Mouse (Mus musculus) ovary, postnatal 14 days (tissue): ENCODE results near the gene 4930470P17Rik.
A peak's percentile ranks its signal among the peaks of the same experiment; 100 is the strongest.

ENCODE experiments used
- DNase-seq: peaks from one replicate; pipeline ENCODE4 v3.0.0; 2022; ENCODE audit warnings: low spot score

The 4930470P17Rik gene

DNA sequence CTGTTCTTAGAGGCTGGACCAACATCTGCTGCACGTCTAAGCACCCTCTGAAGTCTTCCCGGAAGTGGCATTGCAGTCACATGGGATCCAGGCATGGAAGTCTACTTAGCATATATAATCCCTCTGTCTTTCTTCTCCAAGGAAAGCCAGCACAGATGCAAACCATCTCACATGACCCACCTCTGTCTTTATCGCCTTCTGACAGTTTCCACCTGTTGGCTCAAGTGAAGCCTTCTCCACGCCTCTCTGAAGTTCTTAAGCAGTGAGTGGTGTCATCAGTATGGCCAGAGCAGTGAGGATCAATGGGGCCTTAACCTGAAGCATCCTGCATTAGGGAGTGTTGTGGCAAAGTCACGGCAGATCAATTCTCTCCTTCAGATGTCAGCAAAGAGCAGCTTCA lies 23.2 kb downstream of the 4930470P17Rik start:
- DNase-seq = no peak

DNA sequence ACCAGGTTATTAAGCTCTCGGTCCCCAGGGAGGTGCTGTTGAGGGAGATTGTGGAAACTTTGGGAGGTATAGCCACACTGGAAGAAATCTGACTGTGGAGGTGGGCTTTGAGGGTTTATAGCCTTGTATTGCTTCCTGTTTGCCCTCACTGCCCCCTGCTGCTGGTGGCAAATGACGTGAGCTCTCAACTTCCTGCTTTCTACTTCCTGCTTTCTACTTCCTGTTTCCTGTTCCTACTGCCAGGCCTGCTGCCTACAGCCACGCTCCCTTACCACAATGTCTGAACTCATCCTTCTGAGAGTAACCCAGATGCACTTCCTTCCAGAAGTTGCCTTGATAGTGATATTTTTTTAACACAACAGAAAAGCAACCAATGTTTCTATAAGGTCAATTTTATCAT lies 24.3 kb downstream of the 4930470P17Rik start:
- DNase-seq = no peak

DNA sequence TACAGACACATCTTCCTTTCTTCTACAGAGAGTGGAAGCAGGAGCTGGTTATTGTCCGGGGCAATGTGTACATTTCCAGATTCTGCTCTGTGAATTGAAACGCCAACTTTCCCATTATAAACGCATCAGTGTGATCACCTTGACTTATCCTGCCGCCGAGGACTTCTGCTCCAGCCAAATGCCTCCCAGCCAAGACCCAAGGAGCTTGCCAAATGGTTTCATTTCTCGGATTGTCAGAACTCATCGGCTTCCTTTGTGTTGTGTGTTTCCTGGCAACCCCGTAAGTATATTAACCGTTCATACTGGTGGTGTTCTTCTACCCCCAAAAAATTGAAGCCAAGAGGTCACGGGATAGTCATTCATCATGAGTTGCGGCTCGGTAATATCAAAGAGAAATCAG lies 25.7 kb downstream of the 4930470P17Rik start:
- DNase-seq = peak; percentile 3

DNA sequence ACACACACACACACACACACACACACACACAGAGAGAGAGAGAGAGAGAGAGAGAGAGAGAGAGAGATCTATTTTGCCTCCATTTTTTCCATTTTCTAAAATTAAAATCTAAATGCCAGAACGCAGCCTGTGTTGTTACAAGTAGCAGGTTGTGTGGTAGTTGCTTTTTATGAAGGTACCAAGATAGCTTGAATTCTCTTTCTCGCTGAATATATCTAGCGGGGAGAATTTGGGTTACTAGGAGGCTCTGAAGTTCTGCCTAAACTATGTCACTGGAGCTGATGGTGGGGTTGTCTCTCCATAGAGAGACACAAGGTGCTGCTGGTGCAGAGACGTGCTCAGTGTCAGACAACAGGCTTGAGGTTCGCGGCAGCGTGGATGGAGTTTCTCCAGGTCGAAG lies 36.8 kb downstream of the 4930470P17Rik start:
- DNase-seq = no peak

DNA sequence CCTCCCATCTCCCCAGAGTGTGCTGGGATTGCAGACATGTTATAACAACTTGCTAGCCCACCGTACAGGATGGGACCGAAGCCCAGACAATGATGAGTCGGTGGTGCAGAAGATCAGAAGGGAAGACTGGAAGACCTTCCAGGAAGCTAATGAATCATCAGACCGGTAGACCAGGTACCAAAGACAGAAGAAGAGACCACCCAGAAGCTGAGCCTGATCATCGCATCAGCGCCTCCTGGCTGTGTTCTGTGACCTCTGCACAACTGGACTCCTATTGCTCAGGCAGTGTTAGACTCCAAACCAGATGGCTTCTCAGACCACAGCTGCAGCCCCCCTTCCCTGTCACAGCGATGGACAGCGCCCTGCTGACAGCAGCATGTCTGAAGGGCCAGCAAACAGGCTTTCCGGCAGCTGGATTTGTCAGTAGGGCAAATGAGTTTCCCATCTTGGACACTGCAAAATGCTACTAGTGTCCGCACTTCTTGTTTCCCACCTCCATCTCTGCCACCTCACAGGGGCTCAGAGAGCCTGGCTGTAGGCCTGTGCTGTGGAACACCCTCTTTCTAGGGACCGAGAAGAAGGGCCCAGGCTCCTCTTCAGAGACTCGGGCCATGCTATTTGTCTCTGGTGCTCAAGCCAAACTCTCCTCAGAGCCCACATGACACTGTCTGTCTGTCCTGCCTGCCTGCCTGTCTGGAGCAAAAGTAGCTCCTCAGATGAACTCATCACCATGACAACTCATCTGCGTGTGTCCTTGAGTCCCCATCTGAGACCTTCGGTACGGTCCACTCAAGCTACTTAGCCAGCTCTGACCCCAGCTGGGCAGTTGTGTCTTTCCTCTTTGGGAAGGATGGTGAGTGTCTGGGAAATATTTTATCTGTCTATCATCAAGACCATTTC lies 37.6 kb downstream of the 4930470P17Rik start:
- no peak for DNase-seq

DNA sequence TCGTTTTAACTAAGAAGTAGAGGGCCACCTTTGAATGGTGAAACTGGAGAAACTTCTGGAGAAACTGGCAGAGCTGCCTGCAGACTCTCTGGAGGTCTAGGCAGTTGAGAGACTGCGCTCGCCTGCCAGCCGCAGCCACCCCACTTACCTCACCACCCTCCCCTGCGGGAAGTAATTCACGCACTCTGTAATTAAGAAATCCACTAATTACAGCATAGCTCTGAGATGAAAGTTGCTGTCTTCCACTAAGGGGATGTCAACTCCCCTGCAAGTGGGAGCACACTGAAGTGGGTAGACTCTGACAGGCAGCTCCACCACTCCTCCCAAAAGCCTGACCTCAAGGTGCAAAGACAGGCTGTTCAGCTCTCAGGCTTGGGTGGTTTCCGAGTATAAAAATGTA lies 49.7 kb downstream of the 4930470P17Rik start:
- no peak for DNase-seq

DNA sequence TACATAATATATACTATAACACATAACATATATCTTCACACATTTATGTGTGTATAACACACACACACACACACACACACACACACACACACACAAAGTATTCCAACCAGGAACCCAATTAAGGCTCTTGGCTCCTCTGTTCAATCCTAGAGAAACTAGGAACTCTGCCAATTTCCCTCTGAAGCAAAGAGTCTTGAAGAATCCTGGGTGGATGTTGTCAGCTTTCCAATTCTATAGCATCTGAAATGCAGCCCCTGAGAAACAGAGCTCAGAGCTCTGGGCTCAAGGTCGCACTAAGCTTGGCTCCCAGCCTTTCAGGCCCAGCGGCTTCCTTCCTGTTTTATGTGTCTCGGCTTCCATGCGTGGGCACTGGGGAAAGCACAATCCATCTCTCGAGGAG lies 51.6 kb downstream of the 4930470P17Rik start:
- no peak for DNase-seq

DNA sequence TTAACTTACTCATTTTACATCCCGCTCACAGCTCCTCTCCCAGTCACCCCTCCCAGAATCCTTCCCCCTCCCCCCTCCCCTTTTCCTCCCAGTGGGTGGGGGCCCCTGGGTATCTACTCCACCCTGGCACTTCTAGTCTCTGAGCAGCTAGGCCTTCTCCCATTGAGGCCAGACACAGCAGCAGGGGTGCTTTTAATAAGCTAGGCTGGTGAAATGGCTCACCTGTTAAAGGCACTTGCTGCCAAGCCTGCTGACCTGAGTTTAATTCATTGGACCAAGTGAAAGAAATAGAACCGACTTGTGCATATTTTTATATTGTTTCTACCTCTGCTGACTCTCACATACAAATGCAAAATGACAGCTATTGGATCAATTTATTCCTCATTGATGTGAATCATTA lies 52.7 kb downstream of the 4930470P17Rik start:
- DNase-seq = no peak

DNA sequence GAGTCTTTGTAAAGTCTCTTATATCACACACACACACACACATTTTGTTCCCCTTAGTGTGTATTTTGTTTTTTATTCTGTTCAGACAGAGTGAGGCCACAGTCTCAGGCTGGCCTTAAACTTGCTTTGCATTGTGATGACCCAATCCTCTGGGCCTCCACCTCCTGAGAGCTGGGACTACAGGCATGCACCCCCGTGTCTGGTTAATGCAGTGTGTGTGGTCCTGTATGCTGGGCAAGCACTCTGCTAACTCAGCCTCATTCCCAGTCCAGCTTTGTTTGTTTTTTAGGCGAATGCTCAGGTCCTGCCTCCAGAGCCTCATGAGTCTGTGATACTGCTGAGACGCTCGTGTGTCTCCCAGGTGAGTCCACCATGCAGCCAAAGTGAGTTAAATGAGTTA lies 53.8 kb downstream of the 4930470P17Rik start:
- no peak for DNase-seq

DNA sequence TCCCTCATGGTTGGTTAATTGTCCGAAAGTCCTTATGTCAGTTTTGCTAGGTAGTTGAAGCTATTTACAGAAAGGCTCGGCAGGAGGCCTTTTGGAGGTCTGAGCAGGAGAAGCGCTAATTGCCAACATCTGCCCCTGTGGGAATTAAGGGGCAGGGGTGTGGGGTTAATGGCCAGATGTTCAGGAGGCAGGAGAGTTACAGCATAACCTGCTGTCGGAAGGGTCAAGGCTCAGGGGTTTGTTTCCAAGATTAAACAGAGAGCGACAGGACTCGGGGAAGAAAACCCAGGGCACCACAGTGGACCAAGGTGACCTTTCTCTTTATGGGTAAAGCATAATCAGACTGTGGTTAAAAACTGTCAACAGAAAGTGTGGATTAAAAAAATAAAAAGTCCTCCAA lies 54.3 kb downstream of the 4930470P17Rik start:
- DNase-seq = no peak

DNA sequence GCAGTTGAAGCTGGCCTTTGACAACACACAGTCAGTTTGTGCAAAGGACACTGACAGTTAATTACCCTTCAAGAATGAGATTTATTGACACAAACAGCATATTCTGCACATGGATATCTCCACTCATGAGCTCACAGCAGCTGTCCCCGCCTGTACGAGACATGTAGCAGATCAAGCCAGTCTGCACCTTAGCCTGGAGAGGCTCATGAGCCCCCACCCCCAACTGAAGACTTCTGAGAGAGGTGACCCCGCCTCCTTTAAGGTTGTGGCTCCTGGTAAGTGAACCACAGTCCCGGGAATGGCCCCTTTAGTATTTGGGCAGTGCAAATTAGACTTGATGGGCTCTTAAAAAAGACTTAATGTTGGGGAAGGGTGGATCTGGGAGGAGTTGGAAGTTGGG lies 56.1 kb downstream of the 4930470P17Rik start:
- DNase-seq = no peak

DNA sequence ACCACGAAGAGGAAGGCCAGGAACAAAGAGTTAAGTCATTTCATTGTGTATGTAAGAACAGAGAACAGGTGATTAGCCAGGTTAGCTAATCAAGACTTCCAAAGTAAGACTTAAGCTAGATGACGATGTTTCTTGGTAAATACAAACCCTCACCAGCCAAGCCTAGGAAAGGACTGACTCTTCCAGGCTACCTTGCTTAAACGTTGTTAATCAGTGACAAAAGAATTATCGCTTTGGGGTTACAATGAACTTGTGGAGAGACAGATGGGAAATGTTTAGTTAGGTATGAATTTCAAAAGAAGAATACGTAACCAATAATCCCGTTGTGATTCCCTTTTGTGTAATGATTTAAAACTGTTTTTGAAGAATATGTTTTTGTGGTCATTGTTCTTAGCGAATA lies 56.9 kb downstream of the 4930470P17Rik start:
- no peak for DNase-seq

DNA sequence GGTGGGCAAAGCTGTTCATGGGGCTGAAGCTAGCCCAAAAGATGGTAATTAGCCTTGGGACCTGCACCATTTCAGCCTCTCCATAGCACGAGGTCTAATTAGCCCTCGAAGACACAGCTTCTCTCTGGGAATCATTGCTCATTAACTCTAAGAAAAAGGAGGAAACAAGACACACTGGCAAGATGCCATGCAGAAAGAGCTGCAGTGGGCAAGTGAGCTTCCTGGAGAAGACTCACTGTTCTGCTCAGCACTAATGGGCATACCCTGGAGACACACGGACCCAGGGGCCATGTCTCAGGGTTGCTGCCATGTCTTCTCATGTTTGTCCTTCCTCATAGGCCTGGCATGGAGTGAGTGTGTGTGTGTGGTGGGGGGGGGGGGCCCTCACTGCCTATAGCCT lies 57.7 kb downstream of the 4930470P17Rik start:
- no peak for DNase-seq

DNA sequence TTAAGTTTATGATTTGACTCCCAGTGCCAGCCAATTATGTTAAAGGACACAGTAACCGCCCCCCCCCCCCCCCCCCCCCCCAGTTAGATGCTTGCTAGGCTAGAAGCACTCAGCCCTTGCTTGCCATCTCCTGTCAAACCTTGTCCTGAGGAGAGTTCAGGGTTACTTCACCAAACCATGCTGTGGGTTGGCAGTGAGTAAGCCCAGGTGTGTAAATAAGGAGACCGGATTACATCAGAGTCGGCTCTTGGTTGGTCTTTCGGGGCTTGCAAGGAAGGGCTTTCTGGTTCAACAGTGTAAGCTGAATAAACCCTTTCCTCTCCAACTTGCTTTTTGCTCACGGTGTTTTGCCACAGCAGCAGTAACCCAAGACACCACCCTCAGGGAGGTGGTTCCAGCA lies 58.2 kb downstream of the 4930470P17Rik start:
- no peak for DNase-seq

DNA sequence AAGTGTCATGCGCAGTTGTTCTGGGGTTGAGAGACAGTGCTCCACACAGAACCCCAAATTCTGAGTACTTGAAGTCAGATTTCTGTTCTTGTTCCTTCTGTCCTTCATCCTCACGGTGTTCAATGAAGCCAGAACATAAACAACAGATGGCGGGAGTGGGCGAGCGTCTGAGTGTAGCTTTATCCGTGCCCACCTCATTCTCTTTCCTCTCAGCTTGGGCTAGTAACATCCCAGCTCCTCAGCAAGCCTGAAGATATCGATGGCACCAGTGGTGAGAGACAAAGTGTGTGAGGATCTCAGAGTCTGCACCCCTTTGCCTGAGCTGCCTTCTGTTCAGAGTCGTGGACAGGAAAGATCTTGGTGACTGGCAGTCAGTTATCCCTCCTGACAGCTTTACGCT lies 62.6 kb downstream of the 4930470P17Rik start:
- no peak for DNase-seq

DNA sequence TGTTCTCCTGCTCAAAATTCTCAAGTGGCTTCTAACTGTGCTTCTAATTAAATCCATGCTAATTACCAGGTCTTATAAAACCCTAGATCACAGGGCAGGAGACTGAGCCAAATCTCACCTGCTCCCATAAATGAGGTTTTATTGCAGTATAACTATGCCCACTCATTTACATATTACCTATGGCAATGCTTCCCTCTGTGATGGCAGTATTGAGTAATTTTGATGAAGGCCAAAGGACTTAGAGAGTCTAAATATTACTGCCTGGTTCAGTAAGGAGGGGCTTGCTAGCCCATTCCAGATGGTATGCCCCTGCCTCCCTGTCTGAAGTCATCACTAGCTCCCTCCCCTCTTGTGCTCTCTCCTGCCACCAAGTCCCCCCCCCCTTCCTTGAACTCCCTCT lies 66.0 kb downstream of the 4930470P17Rik start:
- no peak for DNase-seq

DNA sequence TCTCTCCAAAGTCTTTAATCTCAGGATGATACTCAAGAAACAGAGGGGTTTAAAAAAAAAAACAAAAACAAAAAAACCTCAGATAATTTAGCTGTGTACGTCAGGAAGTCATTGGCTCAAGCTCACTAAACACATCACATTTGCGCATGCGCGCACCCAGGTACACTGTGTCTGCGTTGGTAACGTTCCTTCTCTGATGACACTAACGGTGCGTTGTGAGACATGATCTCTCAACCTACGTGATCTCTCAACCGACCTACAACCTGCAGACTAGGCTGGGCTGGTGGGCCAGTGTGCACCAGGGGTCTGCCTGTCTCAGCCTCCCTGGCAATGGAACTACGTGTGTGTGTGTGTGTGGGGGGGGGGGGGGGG lies 67.0 kb downstream of the 4930470P17Rik start:
- no peak for DNase-seq

DNA sequence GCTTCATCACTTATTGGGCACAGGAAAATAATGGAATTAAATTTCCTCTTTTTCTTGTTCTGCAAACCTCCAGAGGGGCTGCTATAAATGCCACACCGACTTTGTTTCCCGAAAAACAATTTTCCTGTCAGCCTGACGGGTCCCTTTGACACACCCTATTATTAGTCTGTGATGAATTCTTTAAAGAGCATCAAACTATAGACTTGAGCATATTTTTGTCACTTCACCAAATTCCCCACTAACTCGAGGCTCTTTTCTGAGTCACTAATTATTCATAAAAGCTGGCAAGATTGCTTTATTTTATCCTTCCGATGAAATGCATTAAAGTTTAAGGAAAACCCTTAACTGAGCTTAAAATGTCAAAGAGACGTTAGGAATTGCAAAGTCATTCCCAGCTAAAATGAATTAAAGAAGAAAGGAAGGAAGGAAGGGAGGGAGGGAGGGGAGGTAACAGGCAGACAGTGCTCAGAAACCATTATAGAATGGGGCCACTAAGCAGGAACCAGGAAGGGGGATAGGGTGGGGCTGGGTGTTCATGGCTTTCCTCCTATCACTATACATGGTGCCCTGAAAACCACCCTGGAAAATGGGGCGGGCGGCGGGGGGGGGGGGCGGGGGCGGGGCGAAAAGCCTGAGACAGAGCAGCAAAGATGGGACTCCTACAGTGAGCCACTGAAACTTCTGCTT lies 67.6 kb downstream of the 4930470P17Rik start:
- DNase-seq = no peak

DNA sequence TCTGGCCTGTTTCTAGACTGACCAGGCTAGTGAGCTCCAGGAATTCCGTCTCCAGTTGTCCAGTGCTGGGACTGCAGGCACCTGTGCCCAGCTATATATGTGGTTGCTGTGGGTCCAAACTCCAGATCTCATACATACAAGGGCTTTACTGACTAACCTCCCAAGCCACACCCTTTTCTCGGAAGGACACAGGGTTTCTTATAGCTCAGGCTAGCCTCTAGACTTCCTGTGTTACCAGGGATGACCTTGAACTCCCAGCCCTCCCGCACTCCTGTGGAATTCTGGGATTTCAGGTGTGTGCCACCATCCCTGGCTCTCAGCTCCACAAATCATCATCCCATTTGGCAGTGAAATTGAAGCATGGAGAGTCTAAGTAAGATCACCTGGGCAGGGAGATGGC lies 71.6 kb downstream of the 4930470P17Rik start:
- no peak for DNase-seq

DNA sequence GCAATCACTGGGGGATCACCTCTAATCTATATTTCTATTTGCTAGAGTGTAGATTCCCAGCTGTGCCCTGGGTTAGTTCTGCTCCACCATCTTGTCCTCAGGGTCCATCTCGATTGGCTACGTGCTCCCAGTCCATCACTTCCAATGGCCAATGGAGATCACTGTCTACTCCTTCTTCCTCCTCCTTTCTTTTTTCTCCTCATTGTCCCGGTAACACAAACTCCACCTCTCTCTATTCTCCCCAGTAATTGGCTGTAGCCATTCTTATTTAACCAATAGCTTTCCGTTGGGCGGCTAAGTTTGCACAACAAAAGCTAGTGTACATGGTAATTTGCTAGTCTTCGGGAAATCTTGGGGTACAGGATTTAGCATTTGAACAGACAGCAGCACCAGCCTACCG lies 72.1 kb downstream of the 4930470P17Rik start:
- no peak for DNase-seq
